Mouse (Mus musculus): ENCODE data around the gene Cfap46.

GRCm38 (mm10) chr7:139692211-139692610, 8.6 kb upstream of the Cfap46 start:
- no peak for TF ChIP-seq POLR2A (IDR thresholded peaks at IDR 0.05; ENCODE audit: extremely low read depth, insufficient read depth, low read length)
- TF ChIP-seq CTCF (IDR thresholded peaks at IDR 0.05; ENCODE audit: low read depth, low read length): no peak

All from liver, adult 2 months (tissue).